Mouse (Mus musculus) hindbrain, embryonic 16.5 days (tissue): ENCODE measurements at regions not wholly inside any gene's neighbourhood (a gene's known extent, or its start where the extent isn't known, plus 50 kb on each side); places are given as distances from the start of the nearest gene placed in this dataset.

Experiments used
- ATAC-seq: fragments of 200-750 bp; cut with Nextera tagmentation; 2 replicates; pipeline ENCODE4 v1.8.0; 2017; ENCODE audit warnings: moderate TSS enrichment, moderate library complexity
- H3K27ac ChIP-seq: fragments of 300-500 bp; sonication (generic); 2 replicates; pipeline ENCODE4 v1.5.1; 2014; ENCODE audit warnings: low read depth, mild to moderate bottlenecking, control low read depth, low read length, moderate library complexity
- H3K27me3 ChIP-seq: fragments of 300-500 bp; sonication (generic); replicated peaks from 2 replicates; pipeline ENCODE4 v1.6.1; 2014; ENCODE audit warnings: low read length; ENCODE audit not compliant: control insufficient read depth, insufficient read depth
- H3K36me3 ChIP-seq: fragments of 300-500 bp; sonication (generic); 2 replicates; pipeline ENCODE4 v1.6.1; 2014; ENCODE audit warnings: mild to moderate bottlenecking, low read length, moderate library complexity, mixed read lengths; ENCODE audit not compliant: control insufficient read depth, insufficient read depth
- H3K4me1 ChIP-seq: fragments of 300-500 bp; sonication (generic); 2 replicates; pipeline ENCODE4 v1.6.1; 2014; ENCODE audit warnings: low read depth, low read length; ENCODE audit not compliant: control insufficient read depth, insufficient read depth
- H3K4me2 ChIP-seq: fragments of 300-500 bp; sonication (generic); 2 replicates; pipeline ENCODE4 v1.6.1; 2014; ENCODE audit warnings: mild to moderate bottlenecking, low read length, control low read depth, moderate library complexity
- H3K4me3 ChIP-seq: fragments of 300-500 bp; sonication (generic); 2 replicates; pipeline ENCODE4 v1.5.1; 2014; ENCODE audit warnings: mild to moderate bottlenecking, low read length, control low read depth, moderate library complexity
- H3K9ac ChIP-seq: fragments of 300-500 bp; sonication (generic); 2 replicates; pipeline ENCODE4 v1.6.1; 2014; ENCODE audit warnings: low read depth, mild to moderate bottlenecking, control low read depth, low read length, moderate library complexity
- H3K9me3 ChIP-seq: fragments of 300-500 bp; sonication (generic); 2 replicates; pipeline ENCODE4 v1.6.1; 2014; ENCODE audit warnings: mild to moderate bottlenecking, low read length, moderate library complexity; ENCODE audit not compliant: control insufficient read depth
- WGBS: fragments of 180-500 bp; shearing (Covaris S2); extraction: QIAGEN DNeasy Blood & Tissue Kit; methylation state at CpG from one replicate; pipeline ENCODE4 v1.1.7; 2014; 5-methylcytosine and 5-hydroxymethylcytosine counted together

GRCm38 (mm10) chr12:93207596-93207995 lies 1358.6 kb upstream of the Sel1l start:
- no peaks in the 10 kb centered on the region for H3K4me1 ChIP-seq
- no peaks in the 10 kb centered on the region for H3K27me3 ChIP-seq
- no peak for ATAC-seq
- no peak overlapping the region for H3K4me2 ChIP-seq
- H3K27ac ChIP-seq: no peak overlapping the region
- H3K36me3 ChIP-seq: no peaks in the 10 kb centered on the region
- no peak overlapping the region for H3K4me3 ChIP-seq
- peaks cover 5% of the 10 kb centered on the region; the same call in 1 of the 2 replicates for H3K9me3 ChIP-seq
- H3K9ac ChIP-seq: no peak overlapping the region
- WGBS: 74% methylated on average over 3 of the region's 3 CpGs

DNA sequence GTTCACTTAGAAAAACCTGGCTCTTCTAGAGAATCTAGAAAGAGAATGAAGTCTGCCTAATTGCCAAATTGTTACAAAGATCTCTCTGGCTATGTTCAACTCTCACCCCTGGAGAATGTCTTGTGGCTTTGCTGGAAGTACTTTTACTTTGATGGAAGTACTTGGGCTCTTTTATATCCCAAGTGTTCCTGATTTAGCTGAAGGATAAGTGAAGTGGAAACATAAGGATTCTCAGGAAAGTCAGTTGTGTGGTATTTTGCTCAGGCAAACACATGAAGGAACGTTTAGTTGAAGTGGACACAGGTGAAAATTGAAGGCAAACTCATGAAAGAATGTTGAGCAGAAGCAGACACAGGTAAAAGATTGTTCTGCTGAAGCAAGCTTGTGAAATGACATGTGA lies 1340.0 kb upstream of the Sel1l start:
- ATAC-seq: no peak
- WGBS: 71% methylated on average over 1 of the region's 1 CpGs
- H3K4me3 ChIP-seq: no peak overlapping the region

DNA sequence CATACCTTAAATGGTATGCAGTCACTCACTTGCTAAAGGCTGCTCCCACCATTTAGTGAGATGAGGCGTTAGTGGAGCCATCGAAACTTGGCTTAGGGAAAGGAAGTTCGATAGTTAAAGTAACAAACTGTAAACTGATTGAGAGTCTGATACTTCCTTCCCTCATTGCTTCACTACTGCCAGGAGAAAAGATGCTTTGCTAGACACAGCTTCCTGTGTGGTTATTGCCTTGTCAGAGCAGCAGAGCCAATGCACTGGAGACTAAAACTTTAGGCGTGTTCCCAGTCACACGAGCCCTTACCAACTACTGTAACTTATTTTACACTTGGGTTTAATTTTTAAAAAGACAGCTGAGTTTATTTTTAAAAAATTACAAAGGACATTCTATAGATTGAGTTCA lies 1324.8 kb upstream of the Sel1l start:
- H3K4me1 ChIP-seq: no peaks in the 10 kb centered on the region
- 89% methylated on average over 5 of the region's 5 CpGs for WGBS
- H3K36me3 ChIP-seq: no peaks in the 10 kb centered on the region
- H3K9me3 ChIP-seq: no peaks in the 10 kb centered on the region
- no peak overlapping the region for H3K27ac ChIP-seq
- H3K27me3 ChIP-seq: no peaks in the 10 kb centered on the region
- no peak overlapping the region for H3K4me3 ChIP-seq
- H3K9ac ChIP-seq: no peak overlapping the region
- H3K4me2 ChIP-seq: no peak overlapping the region
- no peak for ATAC-seq

More for the DNA sequence above, 1340.0 kb upstream of the Sel1l start:
- no peaks in the 10 kb centered on the region for H3K9me3 ChIP-seq
- H3K36me3 ChIP-seq: no peaks in the 10 kb centered on the region
- H3K27me3 ChIP-seq: no peaks in the 10 kb centered on the region
- H3K4me2 ChIP-seq: no peak overlapping the region
- no peak overlapping the region for H3K9ac ChIP-seq
- H3K27ac ChIP-seq: no peak overlapping the region
- no peaks in the 10 kb centered on the region for H3K4me1 ChIP-seq

DNA sequence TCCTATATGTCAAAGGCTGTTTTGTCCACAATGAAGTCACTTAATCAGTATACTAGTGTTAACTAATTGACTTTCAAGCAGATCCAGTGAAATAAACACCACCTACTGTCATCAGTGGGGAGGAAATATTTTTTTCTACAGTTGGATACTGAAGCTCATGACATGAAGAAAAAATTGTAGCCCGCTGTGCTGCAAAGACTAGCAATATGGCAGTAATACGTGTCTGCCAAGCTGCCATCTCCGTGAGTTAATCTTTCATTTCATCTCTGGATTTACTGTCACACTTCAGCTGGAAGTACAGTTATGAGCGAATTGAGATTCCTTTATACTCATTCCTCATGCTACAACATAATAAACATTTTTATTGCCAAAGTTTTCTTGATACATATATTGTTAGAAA lies 1311.3 kb upstream of the Sel1l start:
- 80% methylated on average over 4 of the region's 4 CpGs for WGBS
- Histone ChIP-seq H3K27ac (no peak overlapping the region), H3K27me3 (no peaks in the 10 kb centered on the region), H3K36me3 (no peaks in the 10 kb centered on the region), H3K9ac (no peak overlapping the region), H3K4me3 (no peak overlapping the region), H3K9me3 (no peaks in the 10 kb centered on the region), H3K4me2 (no peak overlapping the region), H3K4me1 (no peaks in the 10 kb centered on the region)
- no peak for ATAC-seq

- H3K27me3 ChIP-seq: no peaks in the 10 kb centered on the region
- no peak overlapping the region for H3K27ac ChIP-seq
- no peaks in the 10 kb centered on the region for H3K4me1 ChIP-seq
- no peaks in the 10 kb centered on the region for H3K9me3 ChIP-seq
- H3K9ac ChIP-seq: no peak overlapping the region
- no peak overlapping the region for H3K4me3 ChIP-seq
- 44% methylated on average over 6 of the region's 6 CpGs for WGBS
- no peaks in the 10 kb centered on the region for H3K36me3 ChIP-seq
- no peak for ATAC-seq
- H3K4me2 ChIP-seq: no peak overlapping the region
Observed at GRCm38 (mm10) chr12:93152618-93153245, 1303.8 kb upstream of the Sel1l start.

DNA sequence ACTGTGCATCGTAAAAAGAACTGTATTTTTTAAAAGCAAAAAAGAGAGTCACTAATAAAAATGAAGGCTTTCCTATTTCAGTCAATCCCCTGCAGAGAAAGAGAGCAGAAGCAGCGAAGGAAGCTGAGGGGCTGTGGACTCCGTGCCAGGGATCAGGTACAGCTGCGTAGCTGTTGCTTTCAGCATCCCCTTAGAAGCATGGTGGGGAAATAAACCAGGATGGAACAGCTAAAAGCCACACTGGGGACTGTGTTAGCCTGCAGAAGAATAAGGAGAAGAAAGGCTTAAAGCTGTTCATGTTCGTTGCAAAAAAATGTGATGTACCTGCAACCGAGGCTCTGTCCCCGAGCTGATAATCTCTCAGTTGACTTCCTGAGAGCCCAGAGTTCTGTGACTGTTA lies 1302.6 kb upstream of the Sel1l start:
- H3K4me3 ChIP-seq: no peak overlapping the region
- H3K27me3 ChIP-seq: no peaks in the 10 kb centered on the region
- WGBS: 61% methylated on average over 7 of the region's 7 CpGs
- no peaks in the 10 kb centered on the region for H3K36me3 ChIP-seq
- H3K27ac ChIP-seq: no peak overlapping the region
- no peak overlapping the region for H3K9ac ChIP-seq
- no peaks in the 10 kb centered on the region for H3K9me3 ChIP-seq
- H3K4me2 ChIP-seq: no peak overlapping the region
- H3K4me1 ChIP-seq: no peaks in the 10 kb centered on the region
- ATAC-seq: no peak

DNA sequence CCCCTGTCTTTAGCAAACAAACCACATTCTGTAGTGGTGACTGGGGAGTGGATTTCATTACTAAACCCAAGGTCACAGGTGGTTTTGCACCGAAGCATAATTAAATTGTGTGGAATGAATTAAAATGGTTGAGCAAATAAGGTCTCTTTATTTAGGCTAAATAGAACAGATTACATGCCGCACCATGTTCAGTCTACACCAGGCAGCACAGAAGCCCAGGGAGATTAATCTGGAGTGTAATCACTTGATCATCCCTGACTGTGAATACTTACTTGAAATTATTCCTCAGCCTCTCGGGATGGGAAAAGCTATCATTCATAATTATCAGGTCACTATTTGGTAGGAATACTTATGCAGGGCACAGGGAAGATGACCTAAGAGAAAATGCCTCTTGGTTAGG lies 1293.3 kb upstream of the Sel1l start:
- H3K4me1 ChIP-seq: no peaks in the 10 kb centered on the region
- no peak overlapping the region for H3K27ac ChIP-seq
- WGBS: 51% methylated on average over 3 of the region's 3 CpGs
- no peak overlapping the region for H3K9ac ChIP-seq
- ATAC-seq: no peak
- H3K4me3 ChIP-seq: no peak overlapping the region
- no peak overlapping the region for H3K4me2 ChIP-seq
- no peaks in the 10 kb centered on the region for H3K27me3 ChIP-seq
- H3K9me3 ChIP-seq: no peaks in the 10 kb centered on the region
- no peaks in the 10 kb centered on the region for H3K36me3 ChIP-seq

DNA sequence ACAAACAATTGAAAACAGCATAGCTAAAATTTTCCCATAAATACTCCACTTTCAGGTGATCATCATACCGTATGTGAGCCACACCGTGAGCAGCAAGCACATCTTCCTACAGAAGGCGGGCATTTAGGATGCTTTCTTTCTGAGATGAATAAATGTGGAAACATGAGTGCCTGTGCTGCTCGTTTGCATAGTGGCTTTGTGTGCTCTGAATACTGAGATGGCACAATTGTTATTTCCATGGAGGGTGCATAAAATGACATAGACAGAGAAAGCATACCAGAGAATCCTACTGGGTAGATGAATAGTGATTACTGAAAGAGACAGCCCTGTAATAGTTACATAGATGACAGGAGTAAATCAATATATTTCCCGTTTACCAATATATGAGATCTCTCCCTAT lies 1287.4 kb upstream of the Sel1l start:
- H3K4me3 ChIP-seq: no peak overlapping the region
- no peak for ATAC-seq
- 0 out of 2 replicates have a peak, but pooled peaks cover 2% of the 10 kb centered on the region for H3K9me3 ChIP-seq
- H3K9ac ChIP-seq: no peak overlapping the region
- H3K27ac ChIP-seq: no peak overlapping the region
- no peaks in the 10 kb centered on the region for H3K36me3 ChIP-seq
- H3K4me2 ChIP-seq: no peak overlapping the region
- H3K4me1 ChIP-seq: no peaks in the 10 kb centered on the region
- H3K27me3 ChIP-seq: no peaks in the 10 kb centered on the region
- 43% methylated on average over 5 of the region's 5 CpGs for WGBS

DNA sequence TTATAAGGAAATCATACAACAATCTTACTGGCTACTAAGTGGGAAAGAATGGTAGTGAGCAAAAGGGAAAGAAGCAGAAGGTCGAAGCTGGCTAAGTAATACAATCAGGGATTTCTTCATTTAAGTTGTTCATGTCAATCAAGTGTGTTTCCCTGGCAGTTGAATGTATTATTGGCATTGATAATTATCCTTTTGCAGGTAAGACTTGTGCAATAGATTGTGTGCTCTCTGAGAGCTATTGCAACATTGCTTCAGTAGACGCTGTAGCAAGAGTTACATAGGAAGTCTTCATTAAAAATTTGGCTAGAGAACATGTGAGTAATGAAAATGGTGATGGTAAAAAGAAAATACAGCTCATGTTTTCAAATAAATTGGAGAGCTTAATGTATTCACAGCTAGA lies 1273.3 kb upstream of the Sel1l start:
- Histone ChIP-seq H3K36me3 (no peaks in the 10 kb centered on the region), H3K9ac (no peak overlapping the region), H3K9me3 (no peaks in the 10 kb centered on the region), H3K4me1 (no peaks in the 10 kb centered on the region), H3K27me3 (no peaks in the 10 kb centered on the region), H3K4me3 (no peak overlapping the region), H3K4me2 (no peak overlapping the region), H3K27ac (no peak overlapping the region)
- ATAC-seq: no peak
- 94% methylated on average over 2 of the region's 2 CpGs for WGBS
